Mouse (Mus musculus) G1E (cell line): ENCODE data around the gene Ndufb6. TPM values are rescaled to one million over a fixed set of nuclear protein-coding genes. Genes with fewer than 3 reads are reported as not detected.

ENCODE experiments used
- ATAC-seq: 2 replicates; pipeline ENCODE4 v1.8.0; 2016; ENCODE audit warnings: mild to moderate bottlenecking; ENCODE audit not compliant: insufficient number of reproducible peaks, poor library complexity, low FRiP score, severe bottlenecking; ENCODE audit errors: extremely low read depth
- DNase-seq: peaks from one replicate; pipeline ENCODE4 v3.0.0; 2012; ENCODE audit warnings: low spot score
- H3K27me3 ChIP-seq: 2 replicates; pipeline ENCODE4 v1.6.1; 2012; ENCODE audit warnings: mild to moderate bottlenecking, low read length, inconsistent platforms; ENCODE audit not compliant: insufficient read depth
- H3K36me3 ChIP-seq: replicated peaks from 2 replicates; pipeline ENCODE3; 2012; ENCODE audit warnings: mild to moderate bottlenecking, inconsistent platforms
- H3K4me1 ChIP-seq: 2 replicates; pipeline ENCODE4 v1.6.1; 2012; ENCODE audit warnings: low read depth, low read length, inconsistent platforms, mixed read lengths; ENCODE audit not compliant: insufficient read depth
- H3K4me3 ChIP-seq: 2 replicates; pipeline ENCODE4 v1.5.1; 2012; ENCODE audit warnings: low read depth, mild to moderate bottlenecking, inconsistent platforms, low read length, moderate library complexity, mixed read lengths
- H3K9me3 ChIP-seq: replicated peaks from 2 replicates; pipeline ENCODE4 v1.6.1; 2012; ENCODE audit warnings: inconsistent platforms
- CTCF ChIP-seq: IDR thresholded peaks from 2 replicates; pipeline ENCODE4 v1.5.1; 2012; ENCODE audit warnings: low read depth, low read length, inconsistent platforms, mixed read lengths
- GATA1 ChIP-seq: IDR thresholded peaks from 2 replicates; pipeline ENCODE4 v1.6.1; 2012; ENCODE audit warnings: borderline replicate concordance, low read length, inconsistent platforms, mixed read lengths
- GATA2 ChIP-seq: IDR thresholded peaks from 2 replicates; pipeline ENCODE4 v1.6.1; 2012; ENCODE audit warnings: low read depth, low read length, inconsistent platforms, borderline replicate concordance
- POLR2AphosphoS5 ChIP-seq: IDR thresholded peaks from 2 replicates; pipeline ENCODE4 v1.6.1; 2012; ENCODE audit warnings: low read depth, low read length, inconsistent platforms; ENCODE audit not compliant: insufficient replicate concordance
- TAL1 ChIP-seq: conservative IDR thresholded peaks from 2 replicates; pipeline ENCODE4 v1.6.1; 2012; ENCODE audit warnings: low read depth, low read length, inconsistent platforms, mixed read lengths
- polyA plus RNA-seq: library from polyadenylated mRNA; stranded (reverse); fragments of >175 nt; gene quantifications from 2 replicates; pipeline ENCODE4 v1.2.3, GENCODE M21; 2012
- total RNA-seq, 2 experiments: library from RNA; stranded (forward) in 1 of 2; stranded (reverse) in 1 of 2; fragments of 200-1000 nt in 1 of 2; fragments of >200 nt in 1 of 2; fragmentation: Nextera tagmentation in 1 of 2; gene quantifications; 2 replicates each; pipeline ENCODE4 v1.2.3; 2014 to 2017

The Ndufb6 gene
- total and polyA plus RNA-seq, 3 experiments, result 37.4 to 177 (median 82.0) TPM

DNA sequence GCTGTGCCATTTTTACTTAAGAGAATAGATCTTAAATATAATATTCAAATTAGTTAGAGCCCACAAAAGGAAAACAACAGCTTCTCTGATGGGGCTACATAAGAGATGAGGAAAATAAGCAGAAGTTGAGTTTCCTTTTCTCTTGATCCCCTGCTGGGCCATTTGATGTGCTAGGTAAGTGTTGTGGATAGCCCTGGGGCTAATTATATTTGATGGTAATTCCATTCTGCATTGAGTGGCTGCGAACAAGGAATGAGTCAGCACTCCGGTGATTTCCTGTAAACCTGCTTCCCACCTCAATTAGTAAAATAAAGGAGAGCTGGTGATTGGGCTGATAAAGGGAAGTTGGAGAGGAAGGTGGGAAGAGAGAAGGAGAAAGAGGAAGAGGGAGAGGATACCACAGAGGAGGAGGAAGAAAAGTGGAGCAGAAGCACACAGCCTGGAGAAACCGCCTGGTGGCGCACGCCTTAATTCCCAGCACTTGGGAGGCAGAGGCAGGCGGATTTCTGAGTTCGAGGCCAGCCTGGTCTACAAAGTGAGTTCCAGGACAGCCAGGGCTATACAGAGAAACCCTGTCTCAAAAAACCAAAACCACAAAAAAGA, 46.1 kb downstream of the Ndufb6 start:
- TF ChIP-seq POLR2AphosphoS5 (no peak), GATA2 (no peak), GATA1 (no peak), TAL1 (no peak), CTCF (no peak)
- DNase-seq, result no peak
- Histone ChIP-seq H3K9me3 (no peaks in the 10 kb centered on the region), H3K36me3 (peaks cover 2% of the 10 kb centered on the region), H3K27me3 (peaks cover 9% of the 10 kb centered on the region; the same call in 1 of the 2 replicates), H3K4me1 (peaks cover 3% of the 10 kb centered on the region; the same call in 1 of the 2 replicates), H3K4me3 (no peak overlapping the region)
- ATAC-seq, result no peak

DNA sequence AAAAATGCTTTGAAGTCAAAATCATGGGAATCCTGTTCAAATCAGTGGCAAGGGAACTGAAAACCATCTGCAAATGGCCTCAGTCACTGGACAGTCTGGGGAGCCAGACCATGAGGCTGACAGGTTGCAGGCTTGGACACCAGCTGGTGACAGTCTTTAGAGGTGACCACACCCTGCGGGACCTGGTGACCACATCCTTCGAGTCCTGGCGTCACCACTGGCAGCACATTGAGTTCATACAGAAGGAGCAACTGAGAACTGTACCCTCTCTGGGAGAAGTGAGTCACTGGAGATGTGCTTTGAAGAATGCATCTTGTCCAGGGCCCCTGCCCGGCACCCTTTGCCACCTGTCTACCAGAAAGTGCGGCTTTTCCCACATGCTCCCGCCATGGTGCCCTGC, 49.5 kb downstream of the Ndufb6 start:
- Histone ChIP-seq H3K4me3 (no peak overlapping the region), H3K9me3 (no peaks in the 10 kb centered on the region), H3K27me3 (peaks cover 4% of the 10 kb centered on the region; the same call in 1 of the 2 replicates), H3K4me1 (no peaks in the 10 kb centered on the region), H3K36me3 (no peaks in the 10 kb centered on the region)
- DNase-seq, result no peak
- ATAC-seq, result no peak
- TF ChIP-seq GATA2 (no peak), CTCF (no peak), POLR2AphosphoS5 (no peak), TAL1 (no peak), GATA1 (no peak)

DNA sequence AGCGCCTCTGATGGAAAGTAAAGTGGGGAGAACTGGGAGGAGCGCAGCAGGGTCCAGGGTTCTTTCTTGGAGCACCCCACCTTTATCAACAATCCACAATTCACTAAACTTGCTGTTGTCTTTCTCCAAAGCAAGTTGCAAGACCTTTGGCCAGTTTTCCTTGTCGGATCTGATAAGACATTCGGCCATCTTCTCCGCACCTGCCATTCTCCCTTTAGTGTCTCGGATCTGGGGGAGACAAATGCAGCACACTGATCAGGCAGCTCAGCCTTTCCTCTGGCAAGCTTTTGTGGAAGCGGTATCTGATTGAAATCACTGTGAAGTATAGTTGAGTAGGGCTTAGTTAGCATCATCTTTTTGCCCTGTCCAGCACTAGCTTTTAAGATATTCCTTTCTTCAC, 51.3 kb downstream of the Ndufb6 start:
- H3K27me3 ChIP-seq, result peaks cover 4% of the 10 kb centered on the region; the same call in 1 of the 2 replicates
- DNase-seq (no peak), ATAC-seq (no peak)
- H3K4me3 ChIP-seq, result no peak overlapping the region
- TF ChIP-seq CTCF (no peak), TAL1 (no peak), GATA2 (no peak), GATA1 (no peak), POLR2AphosphoS5 (no peak)
- no peaks in the 10 kb centered on the region for H3K36me3 ChIP-seq
- no peaks in the 10 kb centered on the region for H3K9me3 ChIP-seq
- no peaks in the 10 kb centered on the region for H3K4me1 ChIP-seq

DNA sequence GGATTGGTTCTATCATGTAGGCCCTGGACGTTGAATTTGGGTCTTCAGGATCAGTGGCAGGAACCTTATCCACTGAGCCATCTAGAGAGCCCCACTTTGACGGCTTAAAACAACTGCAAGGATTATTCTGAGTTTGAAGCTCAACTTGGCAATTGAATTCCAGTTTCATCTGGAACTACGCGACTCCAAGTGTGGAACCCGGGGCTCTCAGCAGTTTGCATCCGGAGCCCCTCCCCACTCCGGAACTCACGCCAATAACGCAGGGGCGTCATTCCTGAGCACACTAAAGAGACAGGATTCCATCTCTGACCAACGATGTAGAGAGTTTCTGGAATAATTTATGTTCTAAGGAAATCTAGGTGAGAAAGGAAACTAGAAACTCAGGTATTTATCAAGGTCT, 52.1 kb downstream of the Ndufb6 start:
- TF ChIP-seq TAL1, result no peak
- no peak for TF ChIP-seq CTCF
- Histone ChIP-seq H3K36me3 (no peaks in the 10 kb centered on the region), H3K4me3 (no peak overlapping the region), H3K27me3 (peaks cover 4% of the 10 kb centered on the region; the same call in 1 of the 2 replicates), H3K4me1 (no peaks in the 10 kb centered on the region), H3K9me3 (no peaks in the 10 kb centered on the region)
- ATAC-seq, result no peak
- DNase-seq, result no peak

DNA sequence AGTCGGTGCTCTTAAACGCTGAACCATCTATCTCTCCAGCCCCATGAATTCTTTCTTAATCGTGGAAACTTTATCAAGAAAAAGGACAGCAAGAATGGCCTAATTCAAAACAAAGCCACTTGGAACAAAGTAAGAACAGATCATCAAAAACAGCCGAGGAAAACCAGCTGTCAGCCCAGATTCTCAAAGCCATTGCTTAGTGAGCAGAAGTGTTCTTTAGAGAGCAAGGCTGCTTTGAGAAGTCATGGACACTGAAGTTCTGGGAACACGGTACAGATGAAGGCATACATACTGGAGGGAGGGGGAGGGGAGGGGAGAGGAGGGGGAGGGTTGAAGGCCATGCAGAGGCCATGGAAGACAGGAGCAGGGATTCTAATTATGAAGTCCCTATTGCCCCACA, 53.1 kb downstream of the Ndufb6 start:
- ATAC-seq, result no peak
- peaks cover 9% of the 10 kb centered on the region; the same call in 1 of the 2 replicates for H3K27me3 ChIP-seq
- H3K4me3 ChIP-seq, result no peak overlapping the region
- H3K9me3 ChIP-seq, result no peaks in the 10 kb centered on the region
- no peak for TF ChIP-seq GATA2
- TF ChIP-seq TAL1, result no peak
- TF ChIP-seq GATA1, result no peak
- TF ChIP-seq POLR2AphosphoS5, result no peak
- TF ChIP-seq CTCF, result no peak
- DNase-seq, result no peak
- H3K4me1 ChIP-seq, result no peaks in the 10 kb centered on the region
- H3K36me3 ChIP-seq, result no peaks in the 10 kb centered on the region

DNA sequence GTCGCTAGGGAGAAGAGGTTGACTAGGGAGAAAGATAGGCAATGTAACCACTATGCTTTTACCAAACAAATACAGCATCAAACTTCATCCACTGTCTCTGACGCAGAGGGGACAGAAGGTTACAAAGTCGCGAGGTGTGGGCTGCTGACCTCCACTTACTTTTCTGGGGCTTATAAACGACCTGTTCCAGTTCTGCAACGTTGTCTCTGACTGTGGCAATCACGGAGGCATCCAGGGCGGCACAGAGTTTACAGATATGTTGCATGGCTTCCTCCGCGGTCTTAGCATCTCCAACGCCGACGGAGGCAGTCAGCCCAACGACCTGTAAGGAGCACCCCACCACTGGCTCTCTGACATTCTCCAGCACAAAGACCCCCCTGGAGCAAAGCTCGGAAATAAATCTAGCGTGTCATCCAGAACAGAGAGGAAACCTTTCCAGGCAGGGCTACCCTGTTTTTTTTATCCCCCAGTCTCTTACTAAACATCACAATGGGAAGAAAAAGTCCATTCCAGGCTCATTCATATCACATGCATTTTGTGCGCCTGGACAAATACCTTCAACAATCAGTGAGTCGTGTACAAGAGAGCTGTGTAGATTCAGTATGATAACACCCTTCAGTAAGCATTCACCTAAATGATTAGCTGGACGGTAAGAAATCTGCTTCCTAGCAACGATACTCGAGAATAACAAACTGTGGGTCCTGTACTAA, 57.2 kb downstream of the Ndufb6 start:
- ATAC-seq (no peak), DNase-seq (no peak)
- Histone ChIP-seq H3K27me3 (peaks cover 11% of the 10 kb centered on the region), H3K9me3 (no peaks in the 10 kb centered on the region), H3K4me3 (no peak overlapping the region), H3K4me1 (peaks cover 12% of the 10 kb centered on the region), H3K36me3 (no peaks in the 10 kb centered on the region)
- TF ChIP-seq GATA1 (no peak), GATA2 (no peak), POLR2AphosphoS5 (no peak), TAL1 (no peak), CTCF (no peak)
